Mouse (Mus musculus): ENCODE measurements at regions not wholly inside any gene's neighbourhood (a gene's known extent, or its start where the extent isn't known, plus 50 kb on each side); places are given as distances from the start of the nearest gene placed in this dataset.

DNA sequence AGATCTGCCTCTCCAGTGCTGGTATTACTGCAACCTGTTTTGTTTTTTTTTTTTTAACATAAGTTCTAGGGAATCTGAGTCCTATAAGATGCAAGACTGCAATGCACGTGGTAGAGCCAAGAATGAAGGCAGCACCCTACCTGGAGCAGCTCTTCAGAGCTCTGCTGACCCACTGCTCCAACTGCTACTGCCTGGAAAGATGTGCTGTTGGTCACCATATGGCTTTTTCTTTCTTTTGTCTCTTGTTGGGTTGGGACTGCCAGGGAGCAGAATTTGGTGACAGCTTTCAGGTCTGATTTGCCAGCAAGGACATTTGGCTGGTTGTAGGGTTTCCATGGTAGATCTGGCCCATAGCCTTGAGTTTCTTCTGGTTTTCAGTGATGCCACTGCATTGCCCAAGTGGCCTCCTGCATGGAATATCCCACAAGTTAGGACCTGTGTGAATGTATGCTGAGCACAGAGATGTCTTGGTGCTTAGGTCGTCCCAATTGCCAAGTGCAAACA lies 123.9 kb upstream of the Irf2bp2 start:
- Histone ChIP-seq H3K4me1 (ENCODE audit: control insufficient read depth in 1 of 2, insufficient read depth in 2 of 2, low read length in 2 of 2) (no peaks in the 10 kb centered on the region), H3K27me3 (ENCODE audit: control insufficient read depth in 1 of 2, insufficient read depth in 2 of 2, low read length in 2 of 2) (peaks cover 0 to 1% of the 10 kb centered on the region in 2 experiments; a peak in 2 of 4 replicates), H3K9ac (ENCODE audit: control insufficient read depth, low read depth, low read length, poor library complexity, severe bottlenecking) (no peak overlapping the region), H3K79me2 (ENCODE audit: control insufficient read depth, insufficient read depth, low read length, poor library complexity) (no peaks in the 10 kb centered on the region), H3K36me3 (ENCODE audit: control insufficient read depth in 1 of 2, insufficient read depth in 2 of 2, low read length in 2 of 2) (no peaks in the 10 kb centered on the region), H3K27ac (ENCODE audit: control insufficient read depth, low read depth, low read length) (no peak overlapping the region), H3K4me3 (ENCODE audit: control insufficient read depth in 1 of 2, insufficient read depth in 1 of 2, low read depth in 2 of 2, low read length in 2 of 2) (no peak overlapping the region), H3K9me3 (replicated peaks; ENCODE audit: insufficient read depth, low read length) (no peaks in the 10 kb centered on the region)
- DNase-seq (ENCODE audit: low read depth, low spot score), result no peak
- TF ChIP-seq TBP (IDR thresholded peaks at IDR 0.05; ENCODE audit: low read depth, low read length) (no peak), POLR2AphosphoS2 (IDR thresholded peaks at IDR 0.05; ENCODE audit: low read length) (no peak), MEF2A (IDR thresholded peaks at IDR 0.05; ENCODE audit: extremely low read depth, insufficient replicate concordance, low read depth, low read length, poor library complexity, severe bottlenecking) (no peak), POLR2AphosphoS5 (IDR thresholded peaks at IDR 0.05; ENCODE audit: borderline replicate concordance, low read depth, low read length) (no peak), MAZ (IDR thresholded peaks at IDR 0.05; ENCODE audit: low read depth, low read length) (no peak), UBTF (IDR thresholded peaks at IDR 0.05; ENCODE audit: borderline replicate concordance, insufficient read depth, low read depth, low read length) (no peak), GABPA (IDR thresholded peaks at IDR 0.05; ENCODE audit: low read depth, low read length) (no peak), RCOR1 (IDR thresholded peaks at IDR 0.05; ENCODE audit: low read depth, low read length) (no peak), ZMIZ1 (IDR thresholded peaks at IDR 0.05; ENCODE audit: low read depth, low read length) (no peak), MXI1 (IDR thresholded peaks at IDR 0.05; ENCODE audit: low read depth, low read length) (no peak), EP300 (IDR thresholded peaks at IDR 0.05; ENCODE audit: low read depth in 1 of 2, low read length in 2 of 2) (no peak), BHLHE40 (IDR thresholded peaks at IDR 0.05; ENCODE audit: borderline replicate concordance, low read depth, low read length) (no peak)

DNA sequence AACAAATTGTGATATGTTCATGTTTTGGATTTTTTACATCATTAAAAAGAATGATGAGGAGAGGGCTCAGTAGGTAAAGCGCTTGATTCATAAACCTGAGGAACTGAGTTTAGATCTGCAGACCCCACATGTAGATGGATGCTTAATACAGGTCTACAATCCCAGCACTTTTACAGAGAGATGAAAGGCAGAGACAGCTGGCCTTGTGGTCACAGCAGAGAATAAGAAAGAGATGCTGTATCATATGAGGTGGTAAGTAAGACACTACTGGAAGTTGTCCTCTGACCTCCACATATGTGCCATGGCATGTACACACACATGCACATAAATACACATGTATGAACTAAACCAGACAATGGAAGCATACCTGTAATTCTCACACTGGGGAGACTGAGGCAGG lies 121.9 kb upstream of the Irf2bp2 start:
- no peaks in the 10 kb centered on the region for H3K9me3 ChIP-seq (replicated peaks; ENCODE audit: insufficient read depth, low read length)
- peaks cover 0 to 2% of the 10 kb centered on the region in 2 experiments; a peak in 2 of 4 replicates for H3K27me3 ChIP-seq (ENCODE audit: control insufficient read depth in 1 of 2, insufficient read depth in 2 of 2, low read length in 2 of 2)
- no peaks in the 10 kb centered on the region for H3K79me2 ChIP-seq (ENCODE audit: control insufficient read depth, insufficient read depth, low read length, poor library complexity)
- DNase-seq (ENCODE audit: low read depth, low spot score), result no peak
- H3K36me3 ChIP-seq (ENCODE audit: control insufficient read depth in 1 of 2, insufficient read depth in 2 of 2, low read length in 2 of 2), result no peaks in the 10 kb centered on the region
- H3K27ac ChIP-seq (ENCODE audit: control insufficient read depth, low read depth, low read length), result no peak overlapping the region
- H3K4me1 ChIP-seq (ENCODE audit: control insufficient read depth in 1 of 2, insufficient read depth in 2 of 2, low read length in 2 of 2), result no peaks in the 10 kb centered on the region
- TF ChIP-seq SMC3 (IDR thresholded peaks at IDR 0.05; ENCODE audit: low read depth, low read length), result no peak
- no peak for TF ChIP-seq RAD21 (IDR thresholded peaks at IDR 0.05; ENCODE audit: low read depth, low read length)
- TF ChIP-seq GABPA (IDR thresholded peaks at IDR 0.05; ENCODE audit: low read depth, low read length), result no peak
- TF ChIP-seq NELFE (IDR thresholded peaks at IDR 0.05; ENCODE audit: low read depth, low read length), result no peak
- no peak for TF ChIP-seq HCFC1 (IDR thresholded peaks at IDR 0.05; ENCODE audit: low read depth, low read length)
- no peak for TF ChIP-seq MYC (IDR thresholded peaks at IDR 0.05; ENCODE audit: low read depth, low read length)
- no peak for TF ChIP-seq POLR2A (IDR thresholded peaks at IDR 0.05; ENCODE audit: control insufficient read depth in 1 of 2, insufficient read depth in 1 of 2, low read depth in 1 of 2, low read length in 2 of 2, poor library complexity in 1 of 2)
- no peak for TF ChIP-seq USF1 (IDR thresholded peaks at IDR 0.05; ENCODE audit: low read depth, low read length)
- no peak for TF ChIP-seq MYB (IDR thresholded peaks at IDR 0.05; ENCODE audit: low read depth, low read length)
- no peak for TF ChIP-seq UBTF (IDR thresholded peaks at IDR 0.05; ENCODE audit: borderline replicate concordance, insufficient read depth, low read depth, low read length)
- TF ChIP-seq KAT2A (conservative IDR thresholded peaks at IDR 0.05; ENCODE audit: low read depth, low read length), result no peak
- no peak for TF ChIP-seq USF2 (IDR thresholded peaks at IDR 0.05; ENCODE audit: borderline replicate concordance in 1 of 2, insufficient read depth in 1 of 2, low read depth in 1 of 2, low read length in 2 of 2)
- no peak for TF ChIP-seq ETS1 (IDR thresholded peaks at IDR 0.05; ENCODE audit: low read depth, low read length)
- no peak for TF ChIP-seq SIN3A (IDR thresholded peaks at IDR 0.05; ENCODE audit: low read length)
- no peak for TF ChIP-seq MAX (IDR thresholded peaks at IDR 0.05; ENCODE audit: low read length)
- no peak for TF ChIP-seq MAZ (IDR thresholded peaks at IDR 0.05; ENCODE audit: low read depth, low read length)
- TF ChIP-seq ZC3H11A (IDR thresholded peaks at IDR 0.05; ENCODE audit: low read depth, low read length), result no peak
- TF ChIP-seq CHD2 (IDR thresholded peaks at IDR 0.05; ENCODE audit: low read length), result no peak
- H3K4me3 ChIP-seq (ENCODE audit: control insufficient read depth in 1 of 2, insufficient read depth in 1 of 2, low read depth in 2 of 2, low read length in 2 of 2), result no peak overlapping the region
- H3K9ac ChIP-seq (ENCODE audit: control insufficient read depth, low read depth, low read length, poor library complexity, severe bottlenecking), result no peak overlapping the region
